Mouse (Mus musculus) embryonic facial prominence, embryonic 11.5 days (tissue): ENCODE results near the gene 4933424G06Rik. TPM values are rescaled to one million over a fixed set of nuclear protein-coding genes. Genes with fewer than 3 reads are reported as not detected.
A peak's percentile ranks its signal among the peaks of the same experiment; 100 is the strongest.

Experiments
- ATAC-seq: fragments of 200-750 bp; cut with Nextera tagmentation; replicated peaks from 2 replicates; pipeline ENCODE4 v1.8.0; 2017; ENCODE audit warnings: low read depth; ENCODE audit not compliant: insufficient number of reproducible peaks, low FRiP score, low TSS enrichment
- DNase-seq: peaks from one replicate; pipeline ENCODE4 v3.0.0-alpha.2; 2015; ENCODE audit warnings: low spot score
- H3K27ac ChIP-seq: fragments of 300-500 bp; sonication (generic); replicated peaks from 2 replicates; pipeline ENCODE4 v1.5.1; 2014; ENCODE audit warnings: mild to moderate bottlenecking, low read depth, low read length, control low read depth
- H3K27me3 ChIP-seq: fragments of 300-500 bp; sonication (generic); 2 replicates; pipeline ENCODE4 v1.6.1; 2014; ENCODE audit warnings: mild to moderate bottlenecking, low read length, moderate library complexity, mixed read lengths; ENCODE audit not compliant: control insufficient read depth, insufficient read depth
- H3K36me3 ChIP-seq: fragments of 300-500 bp; sonication (generic); replicated peaks from 2 replicates; pipeline ENCODE4 v1.6.1; 2014; ENCODE audit warnings: low read depth, mild to moderate bottlenecking, low read length, moderate library complexity, mixed read lengths; ENCODE audit not compliant: control insufficient read depth, insufficient read depth
- H3K4me1 ChIP-seq: fragments of 300-500 bp; sonication (generic); 2 replicates; pipeline ENCODE4 v1.6.1; 2014; ENCODE audit warnings: low read length, mixed read lengths; ENCODE audit not compliant: control insufficient read depth, insufficient read depth
- H3K4me2 ChIP-seq: fragments of 300-500 bp; sonication (generic); 2 replicates; pipeline ENCODE4 v1.6.1; 2014; ENCODE audit warnings: low read depth, mild to moderate bottlenecking, control low read depth, low read length, moderate library complexity
- H3K4me3 ChIP-seq: fragments of 300-500 bp; sonication (generic); 2 replicates; pipeline ENCODE4 v1.5.1; 2014; ENCODE audit warnings: low read depth, low read length, control low read depth
- H3K9ac ChIP-seq: fragments of 300-500 bp; sonication (generic); replicated peaks from 2 replicates; pipeline ENCODE4 v1.6.1; 2014; ENCODE audit warnings: mild to moderate bottlenecking, control low read depth, low read length
- H3K9me3 ChIP-seq: fragments of 300-500 bp; sonication (generic); replicated peaks from 2 replicates; pipeline ENCODE4 v1.6.1; 2016; ENCODE audit warnings: mild to moderate bottlenecking, low read length, inconsistent platforms, mixed read lengths; ENCODE audit not compliant: control insufficient read depth
- WGBS: fragments of 180-500 bp; shearing (Covaris S2); extraction: QIAGEN DNeasy Blood & Tissue Kit; methylation state at CpG from one replicate; pipeline ENCODE4 v1.1.7; 2014; 5-methylcytosine and 5-hydroxymethylcytosine counted together
- polyA plus RNA-seq: library from polyadenylated mRNA; unstranded; fragments of >200 nt; fragmentation: Nextera tagmentation; extraction: Ambion mirVana; gene quantifications from 2 replicates; pipeline ENCODE4 v1.2.1, GENCODE M21; 2014

4933424G06Rik gene
- polyA plus RNA-seq, 1 experiment from 2014 or later = 0.31 TPM

- Histone ChIP-seq H3K4me1 (no peaks in the 10 kb centered on the region), H3K9ac (no peak overlapping the region), H3K4me3 (no peak overlapping the region), H3K36me3 (no peaks in the 10 kb centered on the region), H3K27ac (no peak overlapping the region), H3K9me3 (no peaks in the 10 kb centered on the region), H3K4me2 (no peak overlapping the region), H3K27me3 (no peaks in the 10 kb centered on the region)
- ATAC-seq (no peak), DNase-seq (no peak)
- 54% methylated on average over 3 of the region's 3 CpGs for WGBS
Observed at GRCm38 (mm10) chr1:36674936-36675335, 35.0 kb upstream of the 4933424G06Rik start.

GRCm38 (mm10) chr1:36680893-36681292 is 29.1 kb upstream of the 4933424G06Rik start:
- Histone ChIP-seq H3K9ac (no peak overlapping the region), H3K27ac (no peak overlapping the region), H3K4me2 (no peak overlapping the region), H3K9me3 (no peaks in the 10 kb centered on the region), H3K4me3 (no peak overlapping the region), H3K27me3 (no peaks in the 10 kb centered on the region), H3K4me1 (no peaks in the 10 kb centered on the region), H3K36me3 (no peaks in the 10 kb centered on the region)
- DNase-seq = no peak
- ATAC-seq = no peak
- 57% methylated on average over 7 of the region's 7 CpGs for WGBS

GRCm38 (mm10) chr1:36682620-36683355 is 27.2 kb upstream of the 4933424G06Rik start, which contains the start of gene Fam178b:
Fam178b (minus strand) TSS chr1:36683183.
- H3K27me3 ChIP-seq = no peaks in the 10 kb centered on the region
- DNase-seq = no peak
- WGBS = 91% methylated on average over 39 of the region's 39 CpGs
- H3K4me3 ChIP-seq = no peak within 1 kb of the TSS
- no peak within 1 kb of the TSS for H3K4me2 ChIP-seq
- H3K27ac ChIP-seq = no peak within 1 kb of the TSS
- no peaks in the 10 kb centered on the region for H3K36me3 ChIP-seq
- no peak for ATAC-seq
- H3K4me1 ChIP-seq = no peaks in the 10 kb centered on the region
- no peak within 1 kb of the TSS for H3K9ac ChIP-seq
- H3K9me3 ChIP-seq = no peaks in the 10 kb centered on the region

GRCm38 (mm10) chr1:36683810-36684467 is 26.0 kb upstream of the 4933424G06Rik start:
- ATAC-seq = peak; percentile 70; the same call in 1 of the 2 replicates
- DNase-seq = peak; percentile 90

GRCm38 (mm10) chr1:36690671-36691235 is 19.2 kb upstream of the 4933424G06Rik start:
- no peaks in the 10 kb centered on the region; the same call in 1 of the 2 replicates for H3K4me1 ChIP-seq
- H3K27ac ChIP-seq = no peak overlapping the region
- peak; percentile 32; the same call in 1 of the 2 replicates for ATAC-seq
- peak overlapping the region; percentile 85 for H3K4me3 ChIP-seq
- DNase-seq = no peak
- WGBS = 62% methylated on average over 11 of the region's 11 CpGs
- H3K9me3 ChIP-seq = no peaks in the 10 kb centered on the region
- peak overlapping the region; percentile 32; the same call in 1 of the 2 replicates for H3K4me2 ChIP-seq
- H3K36me3 ChIP-seq = no peaks in the 10 kb centered on the region
- H3K9ac ChIP-seq = peak overlapping the region; percentile 22; the same call in 1 of the 2 replicates
- H3K27me3 ChIP-seq = no peaks in the 10 kb centered on the region

More at GRCm38 (mm10) chr1:36683810-36684467, 26.0 kb upstream of the 4933424G06Rik start:
- H3K4me1 ChIP-seq = no peaks in the 10 kb centered on the region
- H3K4me2 ChIP-seq = no peak overlapping the region
- H3K9me3 ChIP-seq = no peaks in the 10 kb centered on the region
- no peaks in the 10 kb centered on the region for H3K27me3 ChIP-seq
- H3K27ac ChIP-seq = no peak overlapping the region
- no peaks in the 10 kb centered on the region for H3K36me3 ChIP-seq
- H3K4me3 ChIP-seq = no peak overlapping the region
- WGBS = 13% methylated on average over 13 of the region's 13 CpGs
- H3K9ac ChIP-seq = no peak overlapping the region

GRCm38 (mm10) chr1:36691271-36692155 is 18.4 kb upstream of the 4933424G06Rik start, which contains the start of gene Cox5b:
Cox5b (plus strand) TSS chr1:36691449.
- H3K27me3 ChIP-seq = no peaks in the 10 kb centered on the region
- no peaks in the 10 kb centered on the region for H3K36me3 ChIP-seq
- H3K4me2 ChIP-seq = peak within 1 kb of the TSS; percentile 74
- H3K9me3 ChIP-seq = no peaks in the 10 kb centered on the region
- ATAC-seq = peak; percentile 91
- no peaks in the 10 kb centered on the region; the same call in 1 of the 2 replicates for H3K4me1 ChIP-seq
- no peak within 1 kb of the TSS for H3K27ac ChIP-seq
- peak; percentile 100 for DNase-seq
- H3K4me3 ChIP-seq = peak within 1 kb of the TSS; percentile 85
- peak within 1 kb of the TSS; percentile 82 for H3K9ac ChIP-seq
- WGBS = under 1% methylated on average over 68 of the region's 68 CpGs

GRCm38 (mm10) chr1:36694871-36695270 is 15.1 kb upstream of the 4933424G06Rik start:
- no peak for DNase-seq
- no peak overlapping the region for H3K9ac ChIP-seq
- no peak overlapping the region for H3K27ac ChIP-seq
- no peak for ATAC-seq
- H3K27me3 ChIP-seq = no peaks in the 10 kb centered on the region
- H3K4me2 ChIP-seq = no peak overlapping the region
- H3K4me3 ChIP-seq = no peak overlapping the region
- no peaks in the 10 kb centered on the region for H3K9me3 ChIP-seq
- no peaks in the 10 kb centered on the region; the same call in 1 of the 2 replicates for H3K4me1 ChIP-seq
- no peaks in the 10 kb centered on the region for H3K36me3 ChIP-seq
- 87% methylated on average over 6 of the region's 6 CpGs for WGBS
